Mouse (Mus musculus): Measurements from ENCODE around the gene Ly6g5c.

DNA sequence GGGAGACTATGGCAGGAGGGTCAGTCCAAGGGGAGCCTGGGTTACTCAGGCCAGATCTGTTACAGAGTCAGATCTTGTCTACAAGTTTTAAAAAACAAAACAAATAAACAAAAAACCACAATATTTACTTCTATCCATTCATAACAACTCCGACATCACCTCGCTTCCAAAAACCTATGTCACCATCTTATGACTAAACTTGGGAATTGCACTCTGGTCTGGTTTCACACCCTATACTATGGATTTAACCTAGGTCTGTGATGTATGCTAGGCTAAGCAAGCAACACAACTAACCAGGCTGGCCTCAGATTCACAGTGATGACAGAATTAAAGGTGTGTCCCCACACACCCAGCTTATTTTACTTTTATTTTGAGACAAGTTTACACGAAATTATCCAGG is 1.6 kb upstream of the Ly6g5c start:
- TF ChIP-seq POLR2A (IDR thresholded peaks at IDR 0.05; ENCODE audit: insufficient read length, low read depth) (no peak), USF1 (IDR thresholded peaks at IDR 0.05; ENCODE audit: low read depth) (no peak), MAX (IDR thresholded peaks at IDR 0.05; ENCODE audit: low read depth) (no peak), REST (IDR thresholded peaks at IDR 0.05; ENCODE audit: insufficient read depth, insufficient read length) (no peak), E2F4 (IDR thresholded peaks at IDR 0.05; ENCODE audit: insufficient read depth) (no peak)

Measured in myocyte (in vitro differentiated cells).